Mouse (Mus musculus) myocyte (in vitro differentiated cells): Measurements from ENCODE around the gene Ftsj1. TPM values are rescaled to one million over a fixed set of nuclear protein-coding genes. Genes with fewer than 3 reads are reported as not detected.

Experiments
- H3K27me3 ChIP-seq: one replicate; pipeline ENCODE4 v1.6.1; 2011; ENCODE audit not compliant: control insufficient read depth, insufficient read depth, insufficient read length
- H3K36me3 ChIP-seq: one replicate; pipeline ENCODE4 v1.6.1; 2011; ENCODE audit not compliant: control insufficient read depth, insufficient read depth
- H3K4me2 ChIP-seq: one replicate; pipeline ENCODE4 v1.6.1; 2011; ENCODE audit warnings: low read depth, control low read depth
- H3K4me3 ChIP-seq: one replicate; pipeline ENCODE4 v1.5.1; 2011; ENCODE audit warnings: mild to moderate bottlenecking, control low read depth, moderate library complexity
- H3K79me2 ChIP-seq: one replicate; pipeline ENCODE4 v1.6.1; 2011; ENCODE audit not compliant: control insufficient read depth, insufficient read depth
- H3ac ChIP-seq: one replicate; pipeline ENCODE4 v1.6.1; 2011; ENCODE audit not compliant: control insufficient read depth, insufficient read length
- CEBPB ChIP-seq: IDR thresholded peaks from 2 replicates; pipeline ENCODE4 v1.6.1; 2011; ENCODE audit warnings: mild to moderate bottlenecking, moderate library complexity; ENCODE audit not compliant: poor library complexity, insufficient read depth, severe bottlenecking
- E2F4 ChIP-seq: IDR thresholded peaks from one replicate; pipeline ENCODE4 v1.6.1; 2011; ENCODE audit warnings: mild to moderate bottlenecking, control low read depth, moderate library complexity; ENCODE audit not compliant: insufficient read depth
- MAX ChIP-seq: IDR thresholded peaks from one replicate; pipeline ENCODE4 v1.6.1; 2011; ENCODE audit warnings: low read depth, mild to moderate bottlenecking, control low read depth
- MYOD1 ChIP-seq, 3 experiments: IDR thresholded peaks; one replicate each; pipeline ENCODE4 v1.6.1; 2011; ENCODE audit warnings: control low read depth in 2 of 3, low read depth in 2 of 3, mild to moderate bottlenecking in 2 of 3, moderate library complexity in 1 of 3; ENCODE audit not compliant: insufficient read length in 2 of 3, control insufficient read depth in 1 of 3
- MYOG ChIP-seq, 3 experiments: IDR thresholded peaks; one replicate each; pipeline ENCODE4 v1.6.1; 2011; ENCODE audit warnings: control low read depth in 2 of 3, low read depth in 2 of 3, mild to moderate bottlenecking in 2 of 3; ENCODE audit not compliant: insufficient read length in 2 of 3, control insufficient read depth in 1 of 3, insufficient read depth in 1 of 3
- POLR2A ChIP-seq: IDR thresholded peaks from one replicate; pipeline ENCODE4 v1.6.1; 2011; ENCODE audit warnings: low read depth, mild to moderate bottlenecking, control low read depth, moderate library complexity; ENCODE audit not compliant: insufficient read length
- POLR2AphosphoS2 ChIP-seq: IDR thresholded peaks from one replicate; pipeline ENCODE4 v1.6.1; 2011; ENCODE audit warnings: low read depth, control low read depth; ENCODE audit not compliant: insufficient read length
- REST ChIP-seq: IDR thresholded peaks from one replicate; pipeline ENCODE4 v1.6.1; 2011; ENCODE audit warnings: mild to moderate bottlenecking, control low read depth, moderate library complexity; ENCODE audit not compliant: insufficient read depth, insufficient read length
- SRF ChIP-seq: IDR thresholded peaks from one replicate; pipeline ENCODE4 v1.6.1; 2011; ENCODE audit warnings: low read depth; ENCODE audit not compliant: control insufficient read depth, insufficient read length
- TCF12 ChIP-seq: IDR thresholded peaks from one replicate; pipeline ENCODE4 v1.6.1; 2011; ENCODE audit warnings: mild to moderate bottlenecking, control low read depth; ENCODE audit not compliant: poor library complexity, insufficient read depth, severe bottlenecking
- TCF3 ChIP-seq: IDR thresholded peaks from one replicate; pipeline ENCODE4 v1.6.1; 2011; ENCODE audit warnings: low read depth, control low read depth; ENCODE audit not compliant: insufficient read length
- USF1 ChIP-seq: IDR thresholded peaks from one replicate; pipeline ENCODE4 v1.6.1; 2011; ENCODE audit warnings: low read depth, mild to moderate bottlenecking, control low read depth, moderate library complexity
- polyA plus RNA-seq: library from polyadenylated mRNA; unstranded; fragments of >200 nt; fragmentation: generic; extraction: Trizol; gene quantifications from one replicate; pipeline ENCODE4 v1.2.1, GENCODE M21; 2012; ENCODE audit warnings: missing spikeins

Gene Ftsj1
- polyA plus RNA-seq, 1 experiment = 32.6 TPM

GRCm38 (mm10) chrX:8236704-8237103, 15.5 kb downstream of the Ftsj1 start:
- Histone ChIP-seq H3K27me3 (no peaks in the 10 kb centered on the region), H3ac (no peak overlapping the region), H3K79me2 (no peaks in the 10 kb centered on the region), H3K36me3 (no peaks in the 10 kb centered on the region), H3K4me3 (no peak overlapping the region), H3K4me2 (no peak overlapping the region)
- TF ChIP-seq TCF3 (no peak), E2F4 (no peak), CEBPB (no peak), SRF (no peak), MYOG (IDR thresholded peaks at IDR 0.05; ENCODE audit: control insufficient read depth in 1 of 3, insufficient read depth in 1 of 3, insufficient read length in 2 of 3, low read depth in 2 of 3) (no peak), POLR2A (no peak)

DNA sequence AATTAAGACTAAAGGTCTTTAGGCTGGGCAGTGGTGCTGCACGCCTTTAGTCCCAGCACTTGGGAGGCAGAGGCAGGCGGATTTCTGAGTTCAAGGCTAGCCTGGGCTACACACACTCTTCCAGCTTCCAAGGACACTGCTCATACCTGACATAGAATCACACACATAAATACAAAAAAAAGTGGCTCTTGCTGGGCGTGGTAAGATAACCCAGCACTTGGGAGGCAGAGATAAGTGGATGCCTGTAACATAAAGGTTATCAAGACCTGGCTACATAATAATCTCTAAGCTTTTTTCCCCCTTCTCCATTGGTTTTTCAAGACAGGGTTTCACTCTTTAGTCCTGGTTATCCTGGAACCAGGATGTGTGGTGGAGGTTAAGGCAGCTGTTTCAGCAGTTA, 18.6 kb downstream of the Ftsj1 start:
- no peak overlapping the region for H3ac ChIP-seq

DNA sequence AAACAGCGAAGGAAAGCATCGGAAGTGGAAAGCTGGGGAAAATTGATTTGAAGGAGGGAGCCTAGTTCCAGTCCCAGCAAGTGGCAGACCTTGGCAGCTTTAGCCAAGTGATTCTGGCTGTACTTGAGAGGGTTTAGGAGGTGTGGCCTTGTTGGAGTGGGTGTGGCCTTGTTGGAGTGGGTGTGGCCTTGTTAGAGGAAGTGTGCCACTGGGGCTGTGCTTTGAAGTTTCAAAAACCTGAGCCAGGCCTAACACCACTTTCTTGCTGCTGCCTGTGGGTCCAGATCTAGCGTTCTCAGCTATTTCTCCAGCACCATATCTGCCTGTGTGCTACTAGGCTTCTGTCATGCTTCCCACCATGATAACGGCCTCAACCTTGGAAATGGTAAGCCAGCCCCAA, 21.9 kb downstream of the Ftsj1 start:
- H3K4me2 ChIP-seq = no peak overlapping the region
- no peak overlapping the region for H3K4me3 ChIP-seq
- H3ac ChIP-seq = no peak overlapping the region
- H3K79me2 ChIP-seq = no peaks in the 10 kb centered on the region
- H3K36me3 ChIP-seq = no peaks in the 10 kb centered on the region
- TF ChIP-seq MAX = no peak
- no peak for TF ChIP-seq USF1
- TF ChIP-seq E2F4 = no peak
- no peak for TF ChIP-seq TCF3
- no peak for TF ChIP-seq MYOD1 (IDR thresholded peaks at IDR 0.05; ENCODE audit: control insufficient read depth in 1 of 3, insufficient read length in 2 of 3, low read depth in 2 of 3)
- TF ChIP-seq POLR2AphosphoS2 = no peak
- TF ChIP-seq REST = no peak
- TF ChIP-seq MYOG (IDR thresholded peaks at IDR 0.05; ENCODE audit: control insufficient read depth in 1 of 3, insufficient read depth in 1 of 3, insufficient read length in 2 of 3, low read depth in 2 of 3) = no peak
- no peaks in the 10 kb centered on the region for H3K27me3 ChIP-seq

More for the DNA sequence above, 18.6 kb downstream of the Ftsj1 start:
- H3K4me3 ChIP-seq = no peak overlapping the region
- no peaks in the 10 kb centered on the region for H3K79me2 ChIP-seq
- H3K36me3 ChIP-seq = no peaks in the 10 kb centered on the region
- H3K4me2 ChIP-seq = no peak overlapping the region
- H3K27me3 ChIP-seq = no peaks in the 10 kb centered on the region
- TF ChIP-seq POLR2A (no peak), MYOD1 (IDR thresholded peaks at IDR 0.05; ENCODE audit: control insufficient read depth in 1 of 3, insufficient read length in 2 of 3, low read depth in 2 of 3) (no peak), E2F4 (no peak), MYOG (IDR thresholded peaks at IDR 0.05; ENCODE audit: control insufficient read depth in 1 of 3, insufficient read depth in 1 of 3, insufficient read length in 2 of 3, low read depth in 2 of 3) (no peak), TCF3 (no peak), CEBPB (no peak), POLR2AphosphoS2 (no peak), MAX (no peak), USF1 (no peak), TCF12 (no peak), REST (no peak), SRF (no peak)

DNA sequence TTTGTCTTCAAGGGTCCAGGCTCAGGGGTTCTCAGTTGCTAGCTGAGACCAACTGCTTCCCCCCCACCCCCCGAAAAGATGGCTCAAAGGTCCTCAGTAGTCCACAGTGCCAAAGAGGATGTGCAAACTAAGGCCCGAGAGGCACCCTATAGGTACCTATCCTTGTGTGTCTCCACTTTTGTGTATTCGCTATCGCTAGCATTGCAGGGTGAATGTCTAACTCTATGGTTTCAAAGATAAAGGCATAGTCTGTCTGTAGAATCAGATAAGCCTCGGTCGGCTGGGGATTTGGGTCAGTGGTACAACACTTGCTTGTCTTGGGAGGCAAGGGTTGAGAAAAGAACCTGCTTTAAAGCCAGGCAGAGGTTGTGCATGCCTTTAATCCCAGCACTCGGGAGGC, 28.7 kb downstream of the Ftsj1 start:
- TF ChIP-seq MYOG (IDR thresholded peaks at IDR 0.05; ENCODE audit: control insufficient read depth in 1 of 3, insufficient read depth in 1 of 3, insufficient read length in 2 of 3, low read depth in 2 of 3) = no peak
- TF ChIP-seq TCF12 = no peak
- no peak for TF ChIP-seq MYOD1 (IDR thresholded peaks at IDR 0.05; ENCODE audit: control insufficient read depth in 1 of 3, insufficient read length in 2 of 3, low read depth in 2 of 3)
- TF ChIP-seq REST = no peak
- no peak for TF ChIP-seq USF1
- TF ChIP-seq POLR2A = no peak
- no peak for TF ChIP-seq E2F4
- no peak for TF ChIP-seq POLR2AphosphoS2
- TF ChIP-seq CEBPB = no peak
- no peak for TF ChIP-seq TCF3
- no peak for TF ChIP-seq SRF
- TF ChIP-seq MAX = no peak

GRCm38 (mm10) chrX:8222678-8223421, 29.4 kb downstream of the Ftsj1 start:
- peak overlapping the region; percentile 71 for H3K4me2 ChIP-seq
- no peak overlapping the region for H3K4me3 ChIP-seq

More for the DNA sequence above, 28.7 kb downstream of the Ftsj1 start:
- Histone ChIP-seq H3ac (no peak overlapping the region), H3K36me3 (no peaks in the 10 kb centered on the region), H3K4me2 (peak overlapping the region; percentile 71), H3K79me2 (no peaks in the 10 kb centered on the region), H3K27me3 (no peaks in the 10 kb centered on the region), H3K4me3 (no peak overlapping the region)

More at GRCm38 (mm10) chrX:8222678-8223421, 29.4 kb downstream of the Ftsj1 start:
- H3K36me3 ChIP-seq = no peaks in the 10 kb centered on the region
- H3ac ChIP-seq = no peak overlapping the region
- H3K27me3 ChIP-seq = no peaks in the 10 kb centered on the region
- no peak for TF ChIP-seq MYOG (IDR thresholded peaks at IDR 0.05; ENCODE audit: control insufficient read depth in 1 of 3, insufficient read depth in 1 of 3, insufficient read length in 2 of 3, low read depth in 2 of 3)
- TF ChIP-seq USF1 = peak; percentile 88
- H3K79me2 ChIP-seq = no peaks in the 10 kb centered on the region
